Mouse (Mus musculus) kidney, adult 2 months (tissue): ENCODE results near the gene Slc9a4.

ENCODE experiments used
- CTCF ChIP-seq: fragments of 200-500 bp; conservative IDR thresholded peaks from 2 replicates; pipeline ENCODE4 v1.5.1; 2011; ENCODE audit warnings: low read depth, mild to moderate bottlenecking, control low read depth, low read length, moderate library complexity, mixed read lengths; ENCODE audit not compliant: insufficient read depth, insufficient read length
- POLR2A ChIP-seq: fragments of 200-500 bp; IDR thresholded peaks from one replicate; pipeline ENCODE4 v1.6.1; 2011; ENCODE audit warnings: low read depth, low read length, control low read depth

GRCm38 (mm10) chr1:40660838-40661237, 81.0 kb downstream of the Slc9a4 start:
- TF ChIP-seq POLR2A (no peak), CTCF (no peak)
